Mouse (Mus musculus) lung, adult 2 months (tissue): ENCODE measurements around the gene Rex1bd.

Experiments
- CTCF ChIP-seq: fragments of 200-500 bp; IDR thresholded peaks from 2 replicates; pipeline ENCODE4 v1.5.1; 2011; ENCODE audit warnings: mild to moderate bottlenecking, low read length, control low read depth; ENCODE audit not compliant: insufficient read depth
- POLR2A ChIP-seq: fragments of 200-500 bp; IDR thresholded peaks from 2 replicates; pipeline ENCODE4 v1.6.1; 2011; ENCODE audit warnings: low read depth, mild to moderate bottlenecking, control low read depth, low read length, borderline replicate concordance; ENCODE audit errors: extremely low read depth

DNA sequence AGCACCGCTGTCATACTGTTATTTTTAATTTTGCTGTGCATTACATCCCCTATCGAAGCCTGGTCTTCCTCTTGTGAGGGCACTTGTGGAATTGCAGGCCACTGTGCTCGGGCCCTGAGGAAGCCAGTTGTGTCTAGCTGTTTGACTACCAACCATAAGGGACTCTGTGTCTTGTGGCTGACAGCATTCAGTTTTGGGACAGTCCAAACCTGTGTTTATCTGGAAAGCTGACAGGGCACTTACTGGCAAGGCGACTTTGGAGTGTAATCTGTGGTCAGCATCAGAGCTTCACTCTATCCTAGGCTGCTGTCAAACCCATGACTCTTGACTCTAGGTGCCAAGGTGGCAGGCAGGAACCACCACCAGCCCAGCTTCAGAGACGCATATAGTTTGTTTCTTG is 34.5 kb upstream of the Rex1bd start:
- TF ChIP-seq POLR2A, result no peak
- no peak for TF ChIP-seq CTCF
